Mouse (Mus musculus) cerebellum, adult 11-12 months (tissue): ENCODE data around the gene Btbd35f13.
"Not testable (repeated sequence)": the region's sequence is repeated elsewhere in the genome, so short reads cannot be mapped to it uniquely, and the experiment has no call there.

Source experiments
- DNase-seq: peaks from one replicate; pipeline ENCODE4 v3.0.0; 2022

The Btbd35f13 gene

DNA sequence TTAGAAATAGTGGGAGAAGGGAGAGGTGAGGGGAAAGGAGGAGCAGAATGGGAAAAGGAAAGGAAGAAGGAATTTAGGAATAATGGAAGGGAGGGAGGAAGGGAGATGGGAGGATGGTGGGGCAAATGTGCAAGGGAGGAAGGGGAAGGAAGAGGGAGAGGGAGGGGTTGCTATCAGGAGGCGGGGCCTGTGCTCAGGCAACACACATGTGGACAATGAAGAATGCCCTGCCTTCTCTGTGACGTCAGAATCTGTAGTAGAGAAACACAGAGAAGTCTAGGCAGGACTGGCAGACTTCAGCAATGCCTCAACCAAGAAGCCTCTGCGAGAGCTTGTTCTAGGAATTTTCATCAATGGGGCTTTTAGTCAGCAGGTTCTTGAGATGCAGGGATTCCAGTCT lies at the start of gene Btbd35f13:
Gene Btbd35f13 (plus strand): TSS at position 301 of the 400 bp plus-strand sequence.
- not testable (repeated sequence) for DNase-seq

- DNase-seq: not testable (repeated sequence)
These were observed 45.3 kb downstream of the Btbd35f13 start, which contains the start of gene Btbd35f14 for GRCm38 (mm10) chrX:33702249-33702648. Gene Btbd35f14, minus strand, starts transcription at chrX:33702349.
